Mouse (Mus musculus): Measurements from ENCODE around the gene Klhl24. TPM values are rescaled to one million over a fixed set of nuclear protein-coding genes. Genes with fewer than 3 reads are reported as not detected.

Klhl24 gene
- 9.8 and 10.9 TPM in 2 replicates for polyA plus RNA-seq (2014; fragmentation: Nextera tagmentation; extraction: Ambion mirVana)

DNA sequence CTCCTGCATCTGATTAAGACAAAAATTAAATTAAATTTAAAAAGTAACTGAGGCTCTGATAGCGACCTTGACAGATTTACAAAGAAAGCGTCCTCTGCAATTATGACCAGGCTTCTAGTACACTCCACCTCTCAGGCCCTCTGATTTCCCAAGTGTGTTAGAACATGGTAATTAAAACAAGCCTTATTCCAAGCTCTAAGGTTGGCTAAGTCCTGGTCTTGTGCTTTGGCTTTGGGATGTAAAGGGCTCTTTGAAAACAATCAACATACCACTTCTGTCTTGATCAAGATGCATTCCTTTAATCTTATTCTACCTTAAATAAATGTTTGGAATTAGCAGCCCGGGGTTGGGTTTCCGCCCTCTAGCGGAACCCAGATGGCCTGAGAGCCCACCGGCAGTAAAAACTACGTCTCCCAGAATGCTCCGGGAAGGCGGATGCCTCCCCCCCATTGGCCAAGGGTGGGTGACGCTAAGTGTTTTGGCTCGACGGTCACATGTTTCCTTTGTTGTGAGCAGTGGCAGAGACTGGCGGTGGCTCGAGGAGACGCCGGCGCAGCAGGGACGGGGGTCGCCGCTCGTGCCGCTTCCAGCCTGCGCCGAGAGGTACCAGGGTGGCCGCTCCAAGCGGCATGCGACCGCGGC is at the start of gene Klhl24:
Gene Klhl24, plus strand, starts transcription at position 474 of the 642 bp plus-strand sequence.
- H3K9me3 ChIP-seq (ENCODE audit: control insufficient read depth, low read length), result no peaks in the 10 kb centered on the region
- ATAC-seq (replicated peaks; ENCODE audit: low FRiP score) (peak; percentile 91), DNase-seq (ENCODE audit: low spot score) (peak; percentile 87)
- H3K27me3 ChIP-seq (replicated peaks; ENCODE audit: control insufficient read depth, insufficient read depth, low read length), result no peaks in the 10 kb centered on the region
- no peaks in the 10 kb centered on the region for H3K4me1 ChIP-seq (replicated peaks; ENCODE audit: control insufficient read depth, insufficient read depth, low read length)
- peak within 1 kb of the TSS; percentile 92 for H3K4me3 ChIP-seq (ENCODE audit: low read depth, low read length)
- H3K36me3 ChIP-seq (ENCODE audit: control insufficient read depth, insufficient read depth, low read length), result no peaks in the 10 kb centered on the region
- peak within 1 kb of the TSS; percentile 83 for H3K9ac ChIP-seq (ENCODE audit: low read depth, low read length)
- WGBS, result 1% methylated on average over 29 of the region's 29 CpGs
- peak within 1 kb of the TSS; percentile 92 for H3K27ac ChIP-seq (ENCODE audit: low read depth, low read length)
- H3K4me2 ChIP-seq, result peak within 1 kb of the TSS; percentile 87

DNA sequence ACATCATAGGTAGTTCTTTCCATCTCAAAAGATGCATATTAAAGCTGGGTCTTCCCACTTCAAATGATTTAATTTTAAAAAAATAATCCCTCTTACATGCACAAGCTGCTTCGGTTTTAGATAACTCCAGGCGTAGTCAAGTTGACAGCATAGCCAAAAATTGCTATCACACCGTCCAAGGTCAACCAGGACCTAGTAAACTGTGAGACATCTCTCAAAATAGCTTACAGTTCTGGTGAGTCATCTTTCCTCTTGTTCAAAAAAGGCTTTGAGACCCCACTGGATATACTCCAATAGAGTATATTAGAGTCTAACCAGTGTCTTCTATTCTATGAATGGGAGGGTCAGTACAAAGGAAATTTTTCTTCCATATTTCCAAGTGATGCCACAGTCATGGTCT is 44.7 kb upstream of the Klhl24 start:
- H3K36me3 ChIP-seq (ENCODE audit: control insufficient read depth, insufficient read depth, low read length), result no peaks in the 10 kb centered on the region
- H3K4me1 ChIP-seq (replicated peaks; ENCODE audit: control insufficient read depth, insufficient read depth, low read length), result no peaks in the 10 kb centered on the region
- H3K27ac ChIP-seq (ENCODE audit: low read depth, low read length), result no peak overlapping the region
- WGBS, result 76% methylated on average over 3 of the region's 3 CpGs
- ATAC-seq (replicated peaks; ENCODE audit: low FRiP score) (no peak), DNase-seq (ENCODE audit: low spot score) (no peak)
- no peaks in the 10 kb centered on the region for H3K27me3 ChIP-seq (replicated peaks; ENCODE audit: control insufficient read depth, insufficient read depth, low read length)
- H3K9me3 ChIP-seq (ENCODE audit: control insufficient read depth, low read length), result no peaks in the 10 kb centered on the region
- no peak overlapping the region for H3K4me3 ChIP-seq (ENCODE audit: low read depth, low read length)
- no peak overlapping the region for H3K9ac ChIP-seq (ENCODE audit: low read depth, low read length)
- no peak overlapping the region for H3K4me2 ChIP-seq

DNA sequence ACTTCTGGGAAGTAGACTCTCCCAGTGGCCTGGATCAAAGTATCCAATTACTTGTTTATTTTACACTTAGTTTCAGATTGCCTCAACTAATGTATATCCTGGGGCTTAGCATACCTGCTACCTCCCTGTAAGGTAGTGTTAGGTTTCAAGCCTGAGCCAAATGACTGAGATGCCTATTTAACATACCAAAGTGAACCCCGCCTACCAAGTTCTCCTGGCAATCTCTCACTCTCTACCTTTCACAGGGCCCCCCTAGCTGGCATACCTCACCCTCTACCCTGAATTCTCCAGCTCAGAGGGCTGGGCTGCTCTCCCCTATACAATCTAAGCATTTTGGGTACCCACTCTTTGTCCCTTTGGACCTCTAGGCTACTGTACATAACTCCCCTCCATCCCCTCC is 24.6 kb upstream of the Klhl24 start:
- no peaks in the 10 kb centered on the region for H3K9me3 ChIP-seq (ENCODE audit: control insufficient read depth, low read length)
- H3K27ac ChIP-seq (ENCODE audit: low read depth, low read length), result no peak overlapping the region
- 60% methylated on average over 1 of the region's 1 CpGs for WGBS
- ATAC-seq (replicated peaks; ENCODE audit: low FRiP score) (no peak), DNase-seq (ENCODE audit: low spot score) (no peak)
- no peak overlapping the region for H3K9ac ChIP-seq (ENCODE audit: low read depth, low read length)
- H3K36me3 ChIP-seq (ENCODE audit: control insufficient read depth, insufficient read depth, low read length), result no peaks in the 10 kb centered on the region
- H3K27me3 ChIP-seq (replicated peaks; ENCODE audit: control insufficient read depth, insufficient read depth, low read length), result no peaks in the 10 kb centered on the region
- H3K4me3 ChIP-seq (ENCODE audit: low read depth, low read length), result no peak overlapping the region
- H3K4me2 ChIP-seq, result no peak overlapping the region
- H3K4me1 ChIP-seq (replicated peaks; ENCODE audit: control insufficient read depth, insufficient read depth, low read length), result no peaks in the 10 kb centered on the region

DNA sequence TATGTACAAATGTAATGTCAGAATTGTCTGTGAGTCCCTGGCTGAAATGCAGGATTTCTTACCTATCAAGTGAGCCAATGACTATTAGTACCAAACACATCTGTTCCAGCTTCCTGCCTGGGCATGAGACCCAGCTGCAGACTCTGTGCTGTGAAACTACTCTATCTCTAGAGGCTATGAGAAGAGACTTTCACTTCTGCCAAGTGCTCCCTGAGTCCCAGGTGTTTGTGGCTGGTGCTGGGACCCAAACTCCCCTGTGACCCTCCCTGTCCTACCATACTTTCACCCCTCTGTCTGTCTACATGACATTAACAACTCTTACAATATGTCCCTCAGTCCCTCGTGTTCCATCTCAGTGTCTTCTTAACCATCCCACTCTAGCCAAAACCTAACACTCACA is 20.7 kb upstream of the Klhl24 start:
- DNase-seq (ENCODE audit: low spot score) (no peak), ATAC-seq (replicated peaks; ENCODE audit: low FRiP score) (no peak)
- Histone ChIP-seq H3K9ac (ENCODE audit: low read depth, low read length) (no peak overlapping the region), H3K4me2 (no peak overlapping the region), H3K9me3 (ENCODE audit: control insufficient read depth, low read length) (no peaks in the 10 kb centered on the region), H3K27ac (ENCODE audit: low read depth, low read length) (no peak overlapping the region), H3K4me1 (replicated peaks; ENCODE audit: control insufficient read depth, insufficient read depth, low read length) (no peaks in the 10 kb centered on the region), H3K27me3 (replicated peaks; ENCODE audit: control insufficient read depth, insufficient read depth, low read length) (no peaks in the 10 kb centered on the region), H3K4me3 (ENCODE audit: low read depth, low read length) (no peak overlapping the region), H3K36me3 (ENCODE audit: control insufficient read depth, insufficient read depth, low read length) (no peaks in the 10 kb centered on the region)
- 79% methylated on average over 1 of the region's 1 CpGs for WGBS

DNA sequence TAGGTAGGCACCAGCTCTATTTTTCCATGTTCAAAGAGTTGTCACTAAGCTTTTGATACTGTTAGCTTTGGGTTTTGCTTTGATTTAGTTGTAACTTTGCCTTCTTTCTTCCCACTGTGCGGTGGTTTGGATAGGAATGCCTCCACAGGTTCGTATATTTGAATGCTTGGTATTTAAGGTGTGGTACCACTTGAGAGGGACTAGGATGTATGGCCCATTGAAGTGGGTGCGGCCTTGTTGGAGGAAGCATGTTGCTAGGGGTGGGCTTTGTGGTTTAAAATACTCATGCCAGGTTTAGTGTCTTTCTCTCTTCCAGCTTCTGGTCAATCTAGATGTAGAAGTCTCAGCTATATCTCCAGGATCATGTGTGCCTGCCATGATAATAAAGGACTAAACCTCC is 17.1 kb upstream of the Klhl24 start:
- no peaks in the 10 kb centered on the region for H3K4me1 ChIP-seq (replicated peaks; ENCODE audit: control insufficient read depth, insufficient read depth, low read length)
- no peak overlapping the region for H3K27ac ChIP-seq (ENCODE audit: low read depth, low read length)
- no peak for DNase-seq (ENCODE audit: low spot score)
- no peaks in the 10 kb centered on the region for H3K27me3 ChIP-seq (replicated peaks; ENCODE audit: control insufficient read depth, insufficient read depth, low read length)
- no peak for ATAC-seq (replicated peaks; ENCODE audit: low FRiP score)
- H3K36me3 ChIP-seq (ENCODE audit: control insufficient read depth, insufficient read depth, low read length), result no peaks in the 10 kb centered on the region
- H3K4me3 ChIP-seq (ENCODE audit: low read depth, low read length), result no peak overlapping the region
- H3K4me2 ChIP-seq, result no peak overlapping the region
- no peaks in the 10 kb centered on the region for H3K9me3 ChIP-seq (ENCODE audit: control insufficient read depth, low read length)
- WGBS, result 78% methylated on average over 3 of the region's 3 CpGs
- H3K9ac ChIP-seq (ENCODE audit: low read depth, low read length), result no peak overlapping the region

DNA sequence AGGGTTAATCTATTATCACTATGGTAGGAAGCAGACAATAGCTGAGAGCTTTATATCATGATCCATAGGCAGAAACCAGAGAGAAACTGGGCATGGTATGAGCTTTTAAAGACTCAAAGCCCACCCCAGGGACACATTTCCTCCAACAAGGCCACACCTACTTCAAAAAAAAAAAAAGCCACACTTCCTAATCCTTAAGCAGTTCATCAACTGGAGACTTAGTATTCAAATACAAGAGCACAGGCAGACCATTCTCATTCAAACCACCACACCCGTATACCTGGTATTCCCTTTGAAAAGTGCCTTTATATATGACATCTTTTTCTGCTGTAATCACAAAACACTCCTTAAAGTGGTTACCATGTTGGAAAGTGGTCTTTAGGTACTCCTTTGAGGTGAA is 12.7 kb upstream of the Klhl24 start:
- no peak overlapping the region for H3K27ac ChIP-seq (ENCODE audit: low read depth, low read length)
- H3K27me3 ChIP-seq (replicated peaks; ENCODE audit: control insufficient read depth, insufficient read depth, low read length), result no peaks in the 10 kb centered on the region
- no peaks in the 10 kb centered on the region for H3K4me1 ChIP-seq (replicated peaks; ENCODE audit: control insufficient read depth, insufficient read depth, low read length)
- ATAC-seq (replicated peaks; ENCODE audit: low FRiP score) (no peak), DNase-seq (ENCODE audit: low spot score) (no peak)
- no peak overlapping the region for H3K4me3 ChIP-seq (ENCODE audit: low read depth, low read length)
- H3K36me3 ChIP-seq (ENCODE audit: control insufficient read depth, insufficient read depth, low read length), result no peaks in the 10 kb centered on the region
- no peak overlapping the region for H3K9ac ChIP-seq (ENCODE audit: low read depth, low read length)
- no peaks in the 10 kb centered on the region for H3K9me3 ChIP-seq (ENCODE audit: control insufficient read depth, low read length)
- no peak overlapping the region for H3K4me2 ChIP-seq
- 88% methylated on average over 1 of the region's 1 CpGs for WGBS

DNA sequence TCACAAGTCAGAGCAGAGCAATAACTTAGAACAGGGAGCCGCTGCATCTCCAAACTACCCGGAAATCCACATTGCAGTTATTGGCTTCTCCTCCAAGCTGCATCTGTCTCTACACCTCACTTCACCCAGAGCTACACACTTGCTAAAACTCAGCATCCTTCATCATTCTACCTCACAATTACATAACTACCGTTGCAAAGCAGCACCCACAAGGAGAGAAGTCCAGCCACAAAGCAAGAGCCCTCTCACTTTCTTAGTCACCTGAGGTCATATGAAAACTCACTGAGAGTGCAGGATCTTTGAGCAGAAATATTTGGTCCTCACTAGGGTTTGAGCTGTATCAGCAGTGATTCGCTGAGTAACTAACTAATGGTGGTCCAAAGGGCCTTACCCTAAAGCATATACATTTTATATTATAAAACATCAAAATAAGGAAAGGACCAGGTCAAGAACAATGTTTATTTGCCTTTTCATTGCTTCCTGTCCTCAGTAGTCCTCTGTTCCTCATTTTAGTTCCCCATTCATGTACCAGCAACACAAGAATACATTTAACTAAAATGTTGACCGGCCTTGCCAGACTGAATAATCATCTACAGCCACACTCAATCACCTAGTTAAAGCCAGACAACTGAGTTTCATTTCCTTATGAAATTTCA is 12.0 kb upstream of the Klhl24 start:
- no peak overlapping the region for H3K4me2 ChIP-seq
- no peaks in the 10 kb centered on the region for H3K9me3 ChIP-seq (ENCODE audit: control insufficient read depth, low read length)
- H3K27me3 ChIP-seq (replicated peaks; ENCODE audit: control insufficient read depth, insufficient read depth, low read length), result no peaks in the 10 kb centered on the region
- 68% methylated on average over 5 of the region's 5 CpGs for WGBS
- H3K9ac ChIP-seq (ENCODE audit: low read depth, low read length), result no peak overlapping the region
- ATAC-seq (replicated peaks; ENCODE audit: low FRiP score) (no peak), DNase-seq (ENCODE audit: low spot score) (no peak)
- H3K36me3 ChIP-seq (ENCODE audit: control insufficient read depth, insufficient read depth, low read length), result no peaks in the 10 kb centered on the region
- H3K4me3 ChIP-seq (ENCODE audit: low read depth, low read length), result no peak overlapping the region
- H3K4me1 ChIP-seq (replicated peaks; ENCODE audit: control insufficient read depth, insufficient read depth, low read length), result no peaks in the 10 kb centered on the region
- no peak overlapping the region for H3K27ac ChIP-seq (ENCODE audit: low read depth, low read length)

DNA sequence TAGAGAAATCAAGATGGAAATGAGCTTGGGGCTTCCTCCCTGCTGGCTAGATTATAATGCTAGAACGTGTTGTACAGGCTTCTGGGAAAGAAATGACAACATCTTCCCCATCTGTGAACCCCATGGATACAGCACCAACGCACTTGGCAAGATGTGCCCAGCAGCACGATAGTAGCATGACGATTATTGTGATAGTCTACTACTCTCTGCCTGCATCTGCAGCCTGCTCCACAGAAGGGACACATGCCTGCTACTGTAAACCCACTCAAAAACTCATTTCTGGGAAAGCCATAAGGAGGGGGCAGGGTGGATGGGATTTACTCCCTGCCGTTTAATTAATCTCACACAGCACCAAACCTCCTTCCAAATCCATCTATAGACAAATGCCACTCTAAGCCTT is 10.4 kb upstream of the Klhl24 start:
- Histone ChIP-seq H3K36me3 (ENCODE audit: control insufficient read depth, insufficient read depth, low read length) (no peaks in the 10 kb centered on the region), H3K9me3 (ENCODE audit: control insufficient read depth, low read length) (no peaks in the 10 kb centered on the region), H3K27ac (ENCODE audit: low read depth, low read length) (no peak overlapping the region), H3K4me2 (no peak overlapping the region), H3K27me3 (replicated peaks; ENCODE audit: control insufficient read depth, insufficient read depth, low read length) (no peaks in the 10 kb centered on the region), H3K9ac (ENCODE audit: low read depth, low read length) (no peak overlapping the region), H3K4me1 (replicated peaks; ENCODE audit: control insufficient read depth, insufficient read depth, low read length) (no peaks in the 10 kb centered on the region), H3K4me3 (ENCODE audit: low read depth, low read length) (no peak overlapping the region)
- 76% methylated on average over 5 of the region's 5 CpGs for WGBS
- DNase-seq (ENCODE audit: low spot score) (no peak), ATAC-seq (replicated peaks; ENCODE audit: low FRiP score) (no peak)

DNA sequence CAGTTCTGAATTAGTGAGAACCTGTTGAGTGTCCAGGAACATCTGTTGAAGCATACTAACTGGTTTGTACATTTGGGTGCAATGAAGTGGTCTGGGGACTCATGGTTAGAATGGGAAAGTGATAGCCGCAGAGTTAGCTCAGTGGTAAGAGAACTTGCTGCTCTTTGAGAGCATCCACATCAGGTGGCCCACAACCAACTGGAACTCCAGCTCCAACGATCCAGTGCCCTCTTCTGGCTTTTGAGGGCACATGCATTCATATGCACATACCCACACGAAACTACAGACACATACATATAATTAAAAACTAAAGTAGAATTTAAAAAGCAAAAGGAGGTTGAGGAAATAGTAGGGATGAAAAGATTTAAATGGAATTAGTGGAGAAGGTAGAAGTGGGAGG is 7.7 kb upstream of the Klhl24 start:
- no peaks in the 10 kb centered on the region for H3K36me3 ChIP-seq (ENCODE audit: control insufficient read depth, insufficient read depth, low read length)
- H3K27ac ChIP-seq (ENCODE audit: low read depth, low read length), result no peak overlapping the region
- no peak overlapping the region for H3K9ac ChIP-seq (ENCODE audit: low read depth, low read length)
- no peak for DNase-seq (ENCODE audit: low spot score)
- H3K9me3 ChIP-seq (ENCODE audit: control insufficient read depth, low read length), result no peaks in the 10 kb centered on the region
- H3K4me2 ChIP-seq, result no peak overlapping the region
- H3K4me3 ChIP-seq (ENCODE audit: low read depth, low read length), result no peak overlapping the region
- ATAC-seq (replicated peaks; ENCODE audit: low FRiP score), result no peak
- WGBS, result 87% methylated on average over 3 of the region's 3 CpGs
- no peaks in the 10 kb centered on the region for H3K27me3 ChIP-seq (replicated peaks; ENCODE audit: control insufficient read depth, insufficient read depth, low read length)
- no peaks in the 10 kb centered on the region for H3K4me1 ChIP-seq (replicated peaks; ENCODE audit: control insufficient read depth, insufficient read depth, low read length)

Data from liver, embryonic 11.5 days (tissue).